Mouse (Mus musculus): ENCODE measurements around the gene Khk.
"Not testable (repeated sequence)": the region's sequence is repeated elsewhere in the genome, so short reads cannot be mapped to it uniquely, and the experiment has no call there.

Gene Khk

GRCm38 (mm10) chr5:30921256-30922033 lies at the start of gene Khk:
TSS of gene Khk (plus strand) at chr5:30921431.
- DNase-seq (ENCODE audit: low read depth in 1 of 2, low spot score in 2 of 2): peak; percentile 62 to 83

- no peak for DNase-seq (ENCODE audit: low read depth in 1 of 2, low spot score in 2 of 2)
These were observed 48.7 kb upstream of the Khk start for GRCm38 (mm10) chr5:30872574-30872973.

- no peak for DNase-seq (ENCODE audit: low read depth in 1 of 2, low spot score in 2 of 2)
These were observed 46.9 kb upstream of the Khk start for GRCm38 (mm10) chr5:30874365-30874764.

GRCm38 (mm10) chr5:30878616-30879015 lies 42.6 kb upstream of the Khk start:
- no peak for DNase-seq (ENCODE audit: low read depth in 1 of 2, low spot score in 2 of 2)

GRCm38 (mm10) chr5:30879347-30879943 lies 41.8 kb upstream of the Khk start:
- DNase-seq (ENCODE audit: low read depth in 1 of 2, low spot score in 2 of 2): no peak

- DNase-seq (ENCODE audit: low read depth in 1 of 2, low spot score in 2 of 2): not testable (repeated sequence)
These were observed 39.4 kb upstream of the Khk start for GRCm38 (mm10) chr5:30881839-30882238.

- DNase-seq (ENCODE audit: low read depth in 1 of 2, low spot score in 2 of 2): no peak
These were observed 35.0 kb upstream of the Khk start for GRCm38 (mm10) chr5:30886209-30886608.

- no peak for DNase-seq (ENCODE audit: low read depth in 1 of 2, low spot score in 2 of 2)
These were observed 34.5 kb upstream of the Khk start for GRCm38 (mm10) chr5:30886731-30887130.

- peak in 1 of 2 experiments; percentile 41 for DNase-seq (ENCODE audit: low read depth in 1 of 2, low spot score in 2 of 2)
These were observed 33.9 kb upstream of the Khk start for GRCm38 (mm10) chr5:30887331-30887761.

GRCm38 (mm10) chr5:30887858-30888336 lies 33.3 kb upstream of the Khk start:
- DNase-seq (ENCODE audit: low read depth in 1 of 2, low spot score in 2 of 2): peak; percentile 76 to 85

GRCm38 (mm10) chr5:30888337-30889087 lies 32.7 kb upstream of the Khk start, which contains the start of gene Agbl5:
TSS of gene Agbl5 (plus strand) at chr5:30888694.
- DNase-seq (ENCODE audit: low read depth in 1 of 2, low spot score in 2 of 2): peak; percentile 74 to 84

GRCm38 (mm10) chr5:30889088-30889754 lies 32.0 kb upstream of the Khk start:
- no peak for DNase-seq (ENCODE audit: low read depth in 1 of 2, low spot score in 2 of 2)

GRCm38 (mm10) chr5:30890375-30890774 lies 30.9 kb upstream of the Khk start:
- no peak for DNase-seq (ENCODE audit: low read depth in 1 of 2, low spot score in 2 of 2)

GRCm38 (mm10) chr5:30901860-30902259 lies 19.4 kb upstream of the Khk start:
- DNase-seq (ENCODE audit: low read depth in 1 of 2, low spot score in 2 of 2): no peak

GRCm38 (mm10) chr5:30907413-30908059 lies 13.7 kb upstream of the Khk start, which contains the start of gene Ost4:
TSS of gene Ost4 (minus strand) at chr5:30907788.
- DNase-seq (ENCODE audit: low read depth in 1 of 2, low spot score in 2 of 2): peak; percentile 93 to 95

- no peak for DNase-seq (ENCODE audit: low read depth in 1 of 2, low spot score in 2 of 2)
These were observed 12.6 kb upstream of the Khk start for GRCm38 (mm10) chr5:30908426-30909299.

- no peak for DNase-seq (ENCODE audit: low read depth in 1 of 2, low spot score in 2 of 2)
These were observed 12.0 kb upstream of the Khk start for GRCm38 (mm10) chr5:30909300-30909659.

- no peak for DNase-seq (ENCODE audit: low read depth in 1 of 2, low spot score in 2 of 2)
These were observed 11.4 kb upstream of the Khk start for GRCm38 (mm10) chr5:30909863-30910262.

GRCm38 (mm10) chr5:30910481-30910880 lies 10.8 kb upstream of the Khk start:
- no peak for DNase-seq (ENCODE audit: low read depth in 1 of 2, low spot score in 2 of 2)

- DNase-seq (ENCODE audit: low read depth in 1 of 2, low spot score in 2 of 2): no peak
These were observed 9.1 kb upstream of the Khk start for GRCm38 (mm10) chr5:30912156-30912555.

All from monocyte, adult 2 months (primary cell).